Mouse (Mus musculus): ENCODE measurements around the gene Crybb1.

GRCm38 (mm10) chr5:112280151-112280550 lies 24.5 kb downstream of the Crybb1 start:
- no peak for TF ChIP-seq GATA1 (IDR thresholded peaks at IDR 0.05; ENCODE audit: low read length)
- no peak for TF ChIP-seq TAL1 (IDR thresholded peaks at IDR 0.05; ENCODE audit: low read length)

Data from erythroblast, embryonic 14.5 days (primary cell).